In the genomic region with DNA sequence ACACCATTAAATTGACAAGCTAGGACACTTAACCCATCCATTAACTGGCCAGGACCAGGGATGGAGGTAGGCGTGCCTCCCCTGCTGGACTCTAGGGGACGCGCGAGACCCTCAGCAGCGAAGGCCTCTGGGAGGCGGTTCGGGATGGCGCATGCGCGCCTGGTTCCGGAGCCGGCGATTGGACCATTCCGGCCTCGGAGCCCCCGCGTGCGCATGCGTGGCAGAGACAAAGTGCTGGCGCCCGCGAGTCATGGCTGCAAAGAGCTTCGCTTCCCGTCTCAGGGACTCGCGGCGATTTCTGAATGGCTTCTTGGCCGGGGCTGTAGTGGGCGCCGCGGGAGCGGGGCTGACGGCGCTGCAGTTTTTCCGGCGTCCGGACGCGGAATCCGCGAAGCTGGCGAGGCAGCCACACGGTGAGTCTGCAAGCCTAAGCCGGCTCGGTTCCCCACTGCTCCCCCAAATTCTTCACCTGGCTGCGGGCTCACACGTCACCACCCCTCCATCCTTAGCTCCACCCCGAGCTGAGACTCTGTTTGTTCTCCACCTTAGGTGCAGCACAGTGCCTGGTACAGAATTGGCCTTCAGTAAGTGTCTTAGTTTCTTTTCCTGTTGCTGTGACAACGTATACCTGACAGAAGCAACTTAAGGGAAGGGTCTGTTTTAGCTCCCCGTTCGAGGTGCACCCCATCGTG, we compare ENCODE assay signal across 8 mouse cellular contexts. TPM values are rescaled to one million over a fixed set of nuclear protein-coding genes. Genes with fewer than 3 reads are reported as not detected.
DNase-seq lines count a peak whose midpoint lies in the region; ATAC-seq and TF ChIP-seq lines count a peak whose summit lies in the region.

A gene (plus strand): TSS at position 206 of the 692 bp plus-strand sequence.

- peaks cover 5% of the 10 kb centered on the region; the same call in 1 of the 2 replicates for H3K4me1 ChIP-seq in bone marrow macrophage, adult 2 months (ENCODE audit: control insufficient read depth, insufficient read depth, low read length)
- H3K4me1 ChIP-seq in embryonic fibroblast, embryonic 13.5 days (ENCODE audit: control insufficient read depth, insufficient read depth, low read length): no peaks in the 10 kb centered on the region
- peaks cover 7% of the 10 kb centered on the region for H3K4me1 ChIP-seq in heart, embryonic 11.5 days (ENCODE audit: control insufficient read depth, insufficient read depth, low read length)
- peaks cover 8% of the 10 kb centered on the region for H3K4me1 ChIP-seq in kidney, embryonic 16.5 days (ENCODE audit: insufficient read depth, low read length)
- no peaks in the 10 kb centered on the region for H3K4me1 ChIP-seq in liver, adult 2 months (ENCODE audit: control insufficient read depth, insufficient read depth, low read length)

- H3K27me3 ChIP-seq in heart, embryonic 11.5 days (ENCODE audit: control insufficient read depth, insufficient read depth, low read length): no peaks in the 10 kb centered on the region
- H3K27me3 ChIP-seq in kidney, embryonic 16.5 days (ENCODE audit: insufficient read depth, low read length): no peaks in the 10 kb centered on the region
- H3K27me3 ChIP-seq in liver, adult 2 months (ENCODE audit: control insufficient read depth, insufficient read depth, low read length): no peaks in the 10 kb centered on the region
- no peaks in the 10 kb centered on the region for H3K27me3 ChIP-seq in myocyte (ENCODE audit: control insufficient read depth, insufficient read depth, insufficient read length)
- H3K27me3 ChIP-seq in splenic B cell, adult 2 months (ENCODE audit: control insufficient read depth, insufficient read depth, low read length, poor library complexity, severe bottlenecking): no peaks in the 10 kb centered on the region

- peak within 1 kb of the TSS; percentile 91 for H3K9ac ChIP-seq in heart, embryonic 11.5 days (ENCODE audit: low read depth, low read length)
- H3K9ac ChIP-seq in kidney, embryonic 16.5 days (replicated peaks; ENCODE audit: low read length): peak within 1 kb of the TSS; percentile 87
- peak within 1 kb of the TSS; percentile 76 for H3K9ac ChIP-seq in liver, adult 2 months (ENCODE audit: low read depth, low read length)

- H3K4me3 ChIP-seq in bone marrow macrophage, adult 2 months (ENCODE audit: insufficient read depth, low read length): peak within 1 kb of the TSS; percentile 80
- peak within 1 kb of the TSS; percentile 93 for H3K4me3 ChIP-seq in embryonic fibroblast, embryonic 13.5 days (ENCODE audit: insufficient read depth, low read length)
- peak within 1 kb of the TSS; percentile 85 for H3K4me3 ChIP-seq in heart, embryonic 11.5 days (ENCODE audit: low read depth, low read length)
- peak within 1 kb of the TSS; percentile 84 for H3K4me3 ChIP-seq in kidney, embryonic 16.5 days (ENCODE audit: low read length)
- peak within 1 kb of the TSS; percentile 83 for H3K4me3 ChIP-seq in liver, adult 2 months (ENCODE audit: insufficient read depth, low read depth, low read length)
- H3K4me3 ChIP-seq in myocyte: peak within 1 kb of the TSS; percentile 59

- peak within 1 kb of the TSS; percentile 31 for H3ac ChIP-seq in myocyte (ENCODE audit: control insufficient read depth, insufficient read length)

- DNase-seq in A20 (ENCODE audit: low read depth, low spot score): peak; percentile 98
- peak; percentile 69 for DNase-seq in liver, adult 2 months (ENCODE audit: extremely low read depth, low read depth, low spot score)
- DNase-seq in splenic B cell, adult 2 months (ENCODE audit: low read depth, low spot score): peak; percentile 96

- WGBS in heart, embryonic 11.5 days (ENCODE audit: insufficient replicate concordance): under 1% methylated on average over 52 of the region's 52 CpGs
- 0% methylated on average over 52 of the region's 52 CpGs for WGBS in kidney, embryonic 16.5 days
- WGBS in liver, adult 2 months: under 1% methylated on average over 52 of the region's 52 CpGs

- ATAC-seq in heart, embryonic 11.5 days (replicated peaks; ENCODE audit: insufficient number of reproducible peaks, low FRiP score, low TSS enrichment): peak; percentile 92
- peak; percentile 94 for ATAC-seq in kidney, embryonic 16.5 days (ENCODE audit: low FRiP score, low TSS enrichment)

- TF ChIP-seq CTCF in bone marrow macrophage, adult 2 months (IDR thresholded peaks at IDR 0.05; ENCODE audit: low read depth, low read length): no peak
- TF ChIP-seq CTCF in embryonic fibroblast, embryonic 13.5 days (IDR thresholded peaks at IDR 0.05; ENCODE audit: borderline replicate concordance, insufficient read depth, low read length): peak; percentile 88
- TF ChIP-seq CTCF in liver, adult 2 months (IDR thresholded peaks at IDR 0.05; ENCODE audit: low read depth, low read length): peak; percentile 80

- H3K79me2 ChIP-seq in liver, adult 2 months (ENCODE audit: control insufficient read depth, insufficient read depth, low read length): no peaks in the 10 kb centered on the region
- H3K79me2 ChIP-seq in myocyte (ENCODE audit: control insufficient read depth, insufficient read depth): peaks cover 13% of the 10 kb centered on the region

- H3K4me2 ChIP-seq in heart, embryonic 11.5 days: peak within 1 kb of the TSS; percentile 77
- peak within 1 kb of the TSS; percentile 55 for H3K4me2 ChIP-seq in kidney, embryonic 16.5 days (replicated peaks; ENCODE audit: low read depth, low read length)
- H3K4me2 ChIP-seq in myocyte (ENCODE audit: low read depth): peak within 1 kb of the TSS; percentile 93

- H3K36me3 ChIP-seq in heart, embryonic 11.5 days (ENCODE audit: control insufficient read depth, insufficient read depth, low read length): peaks cover 10% of the 10 kb centered on the region; the same call in 1 of the 2 replicates
- peaks cover 24% of the 10 kb centered on the region for H3K36me3 ChIP-seq in kidney, embryonic 16.5 days (ENCODE audit: insufficient read depth, low read length)
- no peaks in the 10 kb centered on the region for H3K36me3 ChIP-seq in liver, adult 2 months (ENCODE audit: control insufficient read depth, insufficient read depth, low read length)
- H3K36me3 ChIP-seq in myocyte (ENCODE audit: control insufficient read depth, insufficient read depth): no peaks in the 10 kb centered on the region
- H3K36me3 ChIP-seq in splenic B cell, adult 2 months (ENCODE audit: control insufficient read depth, insufficient read depth, low read length, poor library complexity, severe bottlenecking): peaks cover 4% of the 10 kb centered on the region; the same call in 1 of the 2 replicates

- H3K27ac ChIP-seq in bone marrow macrophage, adult 2 months (ENCODE audit: insufficient read depth, low read depth, low read length): no peak within 1 kb of the TSS
- no peak within 1 kb of the TSS for H3K27ac ChIP-seq in embryonic fibroblast, embryonic 13.5 days (ENCODE audit: insufficient read depth, low read length)
- peak within 1 kb of the TSS; percentile 66; the same call in 1 of the 2 replicates for H3K27ac ChIP-seq in heart, embryonic 11.5 days (ENCODE audit: low read depth, low read length)
- H3K27ac ChIP-seq in kidney, embryonic 16.5 days (ENCODE audit: low read length): peak within 1 kb of the TSS; percentile 63
- H3K27ac ChIP-seq in liver, adult 2 months (replicated peaks; ENCODE audit: insufficient read depth, low read depth, low read length): no peak within 1 kb of the TSS

- TF ChIP-seq POLR2A in bone marrow macrophage, adult 2 months (IDR thresholded peaks at IDR 0.05; ENCODE audit: borderline replicate concordance, low read depth, low read length): 0 out of 2 replicates have a peak, but pooled peaks have one; percentile 18
- TF ChIP-seq POLR2A in embryonic fibroblast, embryonic 13.5 days (IDR thresholded peaks at IDR 0.05; ENCODE audit: low read depth, low read length): peak; percentile 79
- peak; percentile 19; the same call in 1 of the 2 replicates for TF ChIP-seq POLR2A in liver, adult 2 months (IDR thresholded peaks at IDR 0.05; ENCODE audit: extremely low read depth, insufficient read depth, low read length)
- peak; percentile 74 for TF ChIP-seq POLR2A in myocyte (IDR thresholded peaks at IDR 0.05; ENCODE audit: insufficient read length, low read depth)

- H3K9me3 ChIP-seq in heart, embryonic 11.5 days (replicated peaks; ENCODE audit: control insufficient read depth, low read length): no peaks in the 10 kb centered on the region
- H3K9me3 ChIP-seq in kidney, embryonic 16.5 days (ENCODE audit: low read length): no peaks in the 10 kb centered on the region

TF ChIP-seq in myocyte, 11 proteins besides CTCF, POLR2A, EP300 and RAD21:
- TF ChIP-seq TCF12 (IDR thresholded peaks at IDR 0.05; ENCODE audit: insufficient read depth, poor library complexity, severe bottlenecking) (no peak), MYOG (IDR thresholded peaks at IDR 0.05; ENCODE audit: control insufficient read depth in 1 of 3, insufficient read depth in 1 of 3, insufficient read length in 2 of 3, low read depth in 2 of 3) (no peak), MAX (IDR thresholded peaks at IDR 0.05; ENCODE audit: low read depth) (no peak), USF1 (IDR thresholded peaks at IDR 0.05; ENCODE audit: low read depth) (no peak), SRF (IDR thresholded peaks at IDR 0.05; ENCODE audit: control insufficient read depth, insufficient read length, low read depth) (no peak), TCF3 (IDR thresholded peaks at IDR 0.05; ENCODE audit: insufficient read length, low read depth) (no peak), MYOD1 (IDR thresholded peaks at IDR 0.05; ENCODE audit: control insufficient read depth in 1 of 3, insufficient read length in 2 of 3, low read depth in 2 of 3) (no peak), REST (IDR thresholded peaks at IDR 0.05; ENCODE audit: insufficient read depth, insufficient read length) (no peak), E2F4 (IDR thresholded peaks at IDR 0.05; ENCODE audit: insufficient read depth) (peak; percentile 76), POLR2AphosphoS2 (IDR thresholded peaks at IDR 0.05; ENCODE audit: insufficient read length, low read depth) (peak; percentile 71), CEBPB (IDR thresholded peaks at IDR 0.05; ENCODE audit: insufficient read depth, poor library complexity, severe bottlenecking) (no peak)

RNA-seq across cellular contexts. Expression of the gene that starts here (rescaled TPM):
- polyA plus RNA-seq in bone marrow macrophage, adult 2 months (2012; ENCODE audit: insufficient read depth, insufficient read length, missing spikeins): 4.6 and 5.7 TPM in 2 replicates
- polyA plus RNA-seq in embryonic fibroblast, embryonic 13.5 days (2011; ENCODE audit: insufficient read length, low read depth, missing spikeins): 7.9 and 8.3 TPM in 2 replicates
- 19.4 and 20.2 TPM in 2 replicates for polyA plus RNA-seq in heart, embryonic 11.5 days (2014; fragmentation: Nextera tagmentation; extraction: Ambion mirVana)
- 24.8 and 27.9 TPM in 2 replicates for polyA plus RNA-seq in kidney, embryonic 16.5 days (2015; fragmentation: Nextera tagmentation; extraction: Ambion mirVana)
- 0.92 and 1.1 TPM in 2 replicates for total RNA-seq in liver, adult 2 months (2014; rRNA removed)
- polyA plus RNA-seq in liver, adult 2 months (2012; rRNA removed): 0.85 and 1.1 TPM in 2 replicates
- polyA plus RNA-seq in myocyte (2012; fragmentation: generic; extraction: Trizol): 4.0 TPM

Comparison
In these comparisons a context has a peak if more than half of its experiments do, and no peak if none do; other contexts are left out.
1. H3K27ac ChIP-seq: peak in heart, embryonic 11.5 days (single experiment) and kidney, embryonic 16.5 days (single experiment); none in bone marrow macrophage, adult 2 months (single experiment), embryonic fibroblast, embryonic 13.5 days (single experiment) and liver, adult 2 months (single experiment).
2. POLR2A ChIP-seq: peak in every context shown above with its lines; median percentile 79 in embryonic fibroblast, embryonic 13.5 days; 74 in myocyte; 19 in liver, adult 2 months; 18 in bone marrow macrophage, adult 2 months.
3. Peak in every context shown above with its lines, with median percentiles within 50 percentile points of each other: DNase-seq, H3K4me3 ChIP-seq, H3K4me2 ChIP-seq and H3K9ac ChIP-seq.